Mouse (Mus musculus): ENCODE data around the gene Gm8994.

DNA sequence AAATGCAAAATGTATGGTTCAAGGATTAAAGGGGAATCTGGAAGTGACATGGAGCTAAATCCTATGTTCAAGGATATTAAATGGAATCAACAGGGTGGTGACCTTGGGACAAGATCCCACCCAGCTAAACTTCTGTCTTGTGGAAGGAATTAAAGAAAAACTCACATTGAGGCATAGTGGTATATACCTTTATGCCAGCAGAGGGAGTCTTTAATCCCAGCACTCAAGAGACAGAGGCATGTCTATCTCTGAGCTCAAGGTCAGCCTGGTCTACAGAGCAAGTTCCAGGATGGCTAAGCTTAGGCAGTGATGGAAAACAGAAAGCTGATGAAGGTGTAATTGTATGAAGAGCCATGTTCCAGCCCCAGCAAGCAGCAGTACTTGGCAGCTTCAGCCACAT, 48.8 kb downstream of the Gm8994 start:
- TF ChIP-seq CTCF (IDR thresholded peaks at IDR 0.05) (peak; percentile 16; the same call in 1 of the 2 replicates), EP300 (IDR thresholded peaks at IDR 0.05) (no peak)

Data from lung, postnatal 0 days (tissue).